Mouse (Mus musculus) embryonic facial prominence, embryonic 11.5 days (tissue): Measurements from ENCODE around the gene Fkbp15. TPM values are rescaled to one million over a fixed set of nuclear protein-coding genes. Genes with fewer than 3 reads are reported as not detected.

Experiments used
- polyA plus RNA-seq: library from polyadenylated mRNA; unstranded; fragments of >200 nt; fragmentation: Nextera tagmentation; extraction: Ambion mirVana; gene quantifications from 2 replicates; pipeline ENCODE4 v1.2.1, GENCODE M21; 2014

Fkbp15 gene
- polyA plus RNA-seq, 1 experiment from 2014 or later = 16.3 TPM

Other genes with a start within 250 kb of the Fkbp15 start
- not detected in 2 replicates for gene Mup21, start 209.7 kb downstream of the Fkbp15 start, polyA plus RNA-seq
- 25.6 and 28.3 TPM in 2 replicates for gene Zfp37, start 129.5 kb downstream of the Fkbp15 start, polyA plus RNA-seq
- gene Slc31a2, start 98.0 kb downstream of the Fkbp15 start, polyA plus RNA-seq = 7.9 and 10.6 TPM in 2 replicates
- 49.0 and 51.2 TPM in 2 replicates for gene Slc31a1, start 179 bp upstream of the Fkbp15 start, polyA plus RNA-seq
- gene Cdc26, start 48.1 kb upstream of the Fkbp15 start, polyA plus RNA-seq = 231 TPM in 2 replicates
- 31.8 and 31.9 TPM in 2 replicates for gene Prpf4, start 48.2 kb upstream of the Fkbp15 start, polyA plus RNA-seq
- not detected in 2 replicates for gene Rnf183, start 74.7 kb upstream of the Fkbp15 start, polyA plus RNA-seq
- 6.4 and 7.1 TPM in 2 replicates for gene Wdr31, start 110.3 kb upstream of the Fkbp15 start, polyA plus RNA-seq
- 1.8 and 2.2 TPM in 2 replicates for gene Bspry, start 119.5 kb upstream of the Fkbp15 start, polyA plus RNA-seq
- gene Hdhd3, start 142.9 kb upstream of the Fkbp15 start, polyA plus RNA-seq = 10.1 and 15.2 TPM in 2 replicates
- gene Alad, start 159.4 kb upstream of the Fkbp15 start, polyA plus RNA-seq = 88.7 and 90.2 TPM in 2 replicates
- gene Pole3, start 164.5 kb upstream of the Fkbp15 start, polyA plus RNA-seq = 103 and 105 TPM in 2 replicates
- 0.66 and 0.83 TPM in 2 replicates for gene 4933430I17Rik, start 164.8 kb upstream of the Fkbp15 start, polyA plus RNA-seq
- gene Rgs3, start 199.3 kb upstream of the Fkbp15 start, polyA plus RNA-seq = 21.0 and 24.8 TPM in 2 replicates